Mouse (Mus musculus): ENCODE data around the gene Susd3. TPM values are rescaled to one million over a fixed set of nuclear protein-coding genes. Genes with fewer than 3 reads are reported as not detected.

Susd3 gene
- polyA plus RNA-seq, 1 experiment: 7.9 TPM

- no peak for DNase-seq
- Histone ChIP-seq H3K4me3 (replicated peaks; ENCODE audit: extremely low read depth, low read depth, low read length) (no peak overlapping the region), H3K4me1 (ENCODE audit: control insufficient read depth, insufficient read depth, low read length) (no peaks in the 10 kb centered on the region)
- no peak for TF ChIP-seq POLR2A (IDR thresholded peaks at IDR 0.05; ENCODE audit: borderline replicate concordance, extremely low read depth, low read depth, low read length)
- no peak for TF ChIP-seq CTCF (IDR thresholded peaks at IDR 0.05; ENCODE audit: insufficient read depth, low read length)
- WGBS: 97% methylated on average over 4 of the region's 4 CpGs
Measured at GRCm38 (mm10) chr13:49234711-49235110, 13.8 kb downstream of the Susd3 start.

GRCm38 (mm10) chr13:49233792-49234572, 14.5 kb downstream of the Susd3 start:
- 90% methylated on average over 8 of the region's 8 CpGs for WGBS
- no peaks in the 10 kb centered on the region for H3K4me1 ChIP-seq (ENCODE audit: control insufficient read depth, insufficient read depth, low read length)
- no peak for DNase-seq
- no peak overlapping the region for H3K4me3 ChIP-seq (replicated peaks; ENCODE audit: extremely low read depth, low read depth, low read length)
- no peak for TF ChIP-seq POLR2A (IDR thresholded peaks at IDR 0.05; ENCODE audit: borderline replicate concordance, extremely low read depth, low read depth, low read length)
- no peak for TF ChIP-seq CTCF (IDR thresholded peaks at IDR 0.05; ENCODE audit: insufficient read depth, low read length)

- TF ChIP-seq CTCF (IDR thresholded peaks at IDR 0.05; ENCODE audit: insufficient read depth, low read length) (no peak), POLR2A (IDR thresholded peaks at IDR 0.05; ENCODE audit: borderline replicate concordance, extremely low read depth, low read depth, low read length) (no peak)
- WGBS: 57% methylated on average over 4 of the region's 4 CpGs
- Histone ChIP-seq H3K4me1 (ENCODE audit: control insufficient read depth, insufficient read depth, low read length) (no peaks in the 10 kb centered on the region), H3K4me3 (replicated peaks; ENCODE audit: extremely low read depth, low read depth, low read length) (no peak overlapping the region)
- DNase-seq: no peak
Measured at GRCm38 (mm10) chr13:49225633-49226032, 22.9 kb downstream of the Susd3 start.

- 69% methylated on average over 3 of the region's 3 CpGs for WGBS
- Histone ChIP-seq H3K4me3 (replicated peaks; ENCODE audit: extremely low read depth, low read depth, low read length) (no peak overlapping the region), H3K4me1 (ENCODE audit: control insufficient read depth, insufficient read depth, low read length) (no peaks in the 10 kb centered on the region)
- no peak for DNase-seq
- no peak for TF ChIP-seq POLR2A (IDR thresholded peaks at IDR 0.05; ENCODE audit: borderline replicate concordance, extremely low read depth, low read depth, low read length)
- TF ChIP-seq CTCF (IDR thresholded peaks at IDR 0.05; ENCODE audit: insufficient read depth, low read length): no peak
Measured at GRCm38 (mm10) chr13:49225159-49225558, 23.3 kb downstream of the Susd3 start.

- no peaks in the 10 kb centered on the region for H3K4me1 ChIP-seq (ENCODE audit: control insufficient read depth, insufficient read depth, low read length)
- 55% methylated on average over 6 of the region's 6 CpGs for WGBS
- no peak for DNase-seq
- H3K4me3 ChIP-seq (replicated peaks; ENCODE audit: extremely low read depth, low read depth, low read length): no peak overlapping the region
- TF ChIP-seq CTCF (IDR thresholded peaks at IDR 0.05; ENCODE audit: insufficient read depth, low read length): no peak
- TF ChIP-seq POLR2A (IDR thresholded peaks at IDR 0.05; ENCODE audit: borderline replicate concordance, extremely low read depth, low read depth, low read length): no peak
Measured at GRCm38 (mm10) chr13:49224729-49225128, 23.8 kb downstream of the Susd3 start.

- TF ChIP-seq POLR2A (IDR thresholded peaks at IDR 0.05; ENCODE audit: borderline replicate concordance, extremely low read depth, low read depth, low read length) (no peak), CTCF (IDR thresholded peaks at IDR 0.05; ENCODE audit: insufficient read depth, low read length) (no peak)
- DNase-seq: no peak
- Histone ChIP-seq H3K4me3 (replicated peaks; ENCODE audit: extremely low read depth, low read depth, low read length) (no peak overlapping the region), H3K4me1 (ENCODE audit: control insufficient read depth, insufficient read depth, low read length) (no peaks in the 10 kb centered on the region)
- 16% methylated on average over 10 of the region's 10 CpGs for WGBS
Measured at GRCm38 (mm10) chr13:49224314-49224713, 24.2 kb downstream of the Susd3 start.

GRCm38 (mm10) chr13:49220912-49221311, 27.6 kb downstream of the Susd3 start:
- H3K4me3 ChIP-seq (replicated peaks; ENCODE audit: extremely low read depth, low read depth, low read length): no peak overlapping the region
- H3K4me1 ChIP-seq (ENCODE audit: control insufficient read depth, insufficient read depth, low read length): peaks cover 4% of the 10 kb centered on the region; the same call in 1 of the 2 replicates
- 35% methylated on average over 5 of the region's 5 CpGs for WGBS
- TF ChIP-seq POLR2A (IDR thresholded peaks at IDR 0.05; ENCODE audit: borderline replicate concordance, extremely low read depth, low read depth, low read length) (no peak), CTCF (IDR thresholded peaks at IDR 0.05; ENCODE audit: insufficient read depth, low read length) (no peak)
- DNase-seq: no peak

- no peak overlapping the region for H3K4me3 ChIP-seq (replicated peaks; ENCODE audit: extremely low read depth, low read depth, low read length)
- TF ChIP-seq POLR2A (IDR thresholded peaks at IDR 0.05; ENCODE audit: borderline replicate concordance, extremely low read depth, low read depth, low read length): no peak
- no peak for TF ChIP-seq CTCF (IDR thresholded peaks at IDR 0.05; ENCODE audit: insufficient read depth, low read length)
- no peak for DNase-seq
- 81% methylated on average over 4 of the region's 4 CpGs for whole genome bisulfite sequencing
- H3K4me1 ChIP-seq (ENCODE audit: control insufficient read depth, insufficient read depth, low read length): peaks cover 10% of the 10 kb centered on the region; the same call in 1 of the 2 replicates
Measured at GRCm38 (mm10) chr13:49219367-49219766, 29.1 kb downstream of the Susd3 start.

GRCm38 (mm10) chr13:49218651-49219050, 29.9 kb downstream of the Susd3 start:
- no peak overlapping the region for H3K4me3 ChIP-seq (replicated peaks; ENCODE audit: extremely low read depth, low read depth, low read length)
- no peak for TF ChIP-seq CTCF (IDR thresholded peaks at IDR 0.05; ENCODE audit: insufficient read depth, low read length)
- no peak for TF ChIP-seq POLR2A (IDR thresholded peaks at IDR 0.05; ENCODE audit: borderline replicate concordance, extremely low read depth, low read depth, low read length)
- peaks cover 16% of the 10 kb centered on the region for H3K4me1 ChIP-seq (ENCODE audit: control insufficient read depth, insufficient read depth, low read length)
- DNase-seq: no peak
- WGBS: 69% methylated on average over 3 of the region's 3 CpGs

Measured in lung, adult 2 months (tissue).